Mouse (Mus musculus) midbrain, embryonic 11.5 days (tissue): Measurements from ENCODE around the gene Fiz1. TPM values are rescaled to one million over a fixed set of nuclear protein-coding genes. Genes with fewer than 3 reads are reported as not detected.
"Not testable (repeated sequence)": the region's sequence is repeated elsewhere in the genome, so short reads cannot be mapped to it uniquely, and the experiment has no call there.

Experiments used
- ATAC-seq: fragments of 200-750 bp; cut with Nextera tagmentation; 2 replicates; pipeline ENCODE4 v1.8.0; 2017; ENCODE audit warnings: moderate TSS enrichment, moderate library complexity; ENCODE audit not compliant: low FRiP score
- DNase-seq: peaks from one replicate; pipeline ENCODE4 v3.0.0; 2015; ENCODE audit warnings: low spot score; ENCODE audit errors: missing footprints
- H3K27ac ChIP-seq: fragments of 300-500 bp; sonication (generic); 2 replicates; pipeline ENCODE4 v1.5.1; 2014; ENCODE audit warnings: low read depth, low read length
- H3K27me3 ChIP-seq: fragments of 300-500 bp; sonication (generic); 2 replicates; pipeline ENCODE4 v1.6.1; 2014; ENCODE audit warnings: mild to moderate bottlenecking, low read length, moderate library complexity, mixed read lengths; ENCODE audit not compliant: control insufficient read depth, insufficient read depth
- H3K36me3 ChIP-seq: fragments of 300-500 bp; sonication (generic); 2 replicates; pipeline ENCODE4 v1.6.1; 2014; ENCODE audit warnings: mild to moderate bottlenecking, low read length, moderate library complexity, mixed read lengths; ENCODE audit not compliant: control insufficient read depth, insufficient read depth
- H3K4me1 ChIP-seq: fragments of 300-500 bp; sonication (generic); 2 replicates; pipeline ENCODE4 v1.6.1; 2014; ENCODE audit warnings: low read length; ENCODE audit not compliant: control insufficient read depth, insufficient read depth
- H3K4me2 ChIP-seq: fragments of 300-500 bp; sonication (generic); 2 replicates; pipeline ENCODE4 v1.6.1; 2014; ENCODE audit warnings: mild to moderate bottlenecking, moderate library complexity
- H3K4me3 ChIP-seq: fragments of 300-500 bp; sonication (generic); 2 replicates; pipeline ENCODE4 v1.5.1; 2014; ENCODE audit warnings: low read depth, low read length
- H3K9ac ChIP-seq: fragments of 300-500 bp; sonication (generic); 2 replicates; pipeline ENCODE4 v1.6.1; 2014; ENCODE audit warnings: low read length
- H3K9me3 ChIP-seq: fragments of 300-500 bp; sonication (generic); 2 replicates; pipeline ENCODE4 v1.6.1; 2016; ENCODE audit warnings: low read length; ENCODE audit not compliant: control insufficient read depth
- WGBS: fragments of 180-500 bp; shearing (Covaris S2); extraction: QIAGEN DNeasy Blood & Tissue Kit; methylation state at CpG from one replicate; pipeline ENCODE4 v1.1.7; 2014; 5-methylcytosine and 5-hydroxymethylcytosine counted together
- polyA plus RNA-seq: library from polyadenylated mRNA; unstranded; fragments of >200 nt; fragmentation: Nextera tagmentation; extraction: Ambion mirVana; gene quantifications from 2 replicates; pipeline ENCODE4 v1.2.1, GENCODE M21; 2014

The Fiz1 gene
- polyA plus RNA-seq, 1 experiment from 2014 or later: 49.4 TPM

- DNase-seq (peak; percentile 75), ATAC-seq (0 out of 2 replicates have a peak, but pooled peaks have one; percentile 12)
- no peaks in the 10 kb centered on the region for H3K27me3 ChIP-seq
- H3K4me3 ChIP-seq: no peak overlapping the region
- no peak overlapping the region for H3K4me2 ChIP-seq
- H3K9me3 ChIP-seq: peaks cover 28% of the 10 kb centered on the region
- no peak overlapping the region for H3K9ac ChIP-seq
- WGBS: 82% methylated on average over 63 of the region's 63 CpGs
- no peak overlapping the region for H3K27ac ChIP-seq
- peaks cover 64% of the 10 kb centered on the region for H3K36me3 ChIP-seq
- H3K4me1 ChIP-seq: no peaks in the 10 kb centered on the region
These were observed 16.2 kb upstream of the Fiz1 start for GRCm38 (mm10) chr7:5030554-5031275.

GRCm38 (mm10) chr7:5029946-5030345, 15.4 kb upstream of the Fiz1 start:
- Histone ChIP-seq H3K36me3 (peaks cover 62% of the 10 kb centered on the region), H3K4me1 (no peaks in the 10 kb centered on the region), H3K4me3 (no peak overlapping the region), H3K27me3 (no peaks in the 10 kb centered on the region), H3K27ac (no peak overlapping the region), H3K4me2 (no peak overlapping the region), H3K9me3 (peaks cover 28% of the 10 kb centered on the region), H3K9ac (no peak overlapping the region)
- WGBS: 95% methylated on average over 21 of the region's 21 CpGs
- no peak for ATAC-seq
- DNase-seq: no peak

- ATAC-seq (0 out of 2 replicates have a peak, but pooled peaks have one; percentile 7), DNase-seq (no peak)
- peaks cover 28% of the 10 kb centered on the region for H3K9me3 ChIP-seq
- H3K4me1 ChIP-seq: no peaks in the 10 kb centered on the region
- 95% methylated on average over 22 of the region's 22 CpGs for WGBS
- no peak overlapping the region for H3K9ac ChIP-seq
- H3K36me3 ChIP-seq: peaks cover 59% of the 10 kb centered on the region
- H3K27ac ChIP-seq: no peak overlapping the region
- H3K4me2 ChIP-seq: no peak overlapping the region
- no peaks in the 10 kb centered on the region for H3K27me3 ChIP-seq
- no peak overlapping the region for H3K4me3 ChIP-seq
These were observed 15.0 kb upstream of the Fiz1 start for GRCm38 (mm10) chr7:5029543-5029942.

- ATAC-seq (no peak), DNase-seq (peak; percentile 82)
- Histone ChIP-seq H3K4me3 (peak overlapping the region; percentile 87), H3K27me3 (no peaks in the 10 kb centered on the region), H3K4me1 (peaks cover 8% of the 10 kb centered on the region; the same call in 1 of the 2 replicates), H3K36me3 (no peaks in the 10 kb centered on the region; the same call in 1 of the 2 replicates), H3K4me2 (peak overlapping the region; percentile 83), H3K9ac (peak overlapping the region; percentile 98), H3K27ac (no peak overlapping the region), H3K9me3 (no peaks in the 10 kb centered on the region)
- 46% methylated on average over 5 of the region's 5 CpGs for WGBS
These were observed 6.7 kb upstream of the Fiz1 start for GRCm38 (mm10) chr7:5021197-5021596.

GRCm38 (mm10) chr7:5020685-5021084, 6.2 kb upstream of the Fiz1 start:
- peak; percentile 5; the same call in 1 of the 2 replicates for ATAC-seq
- peak overlapping the region; percentile 83 for H3K4me2 ChIP-seq
- no peaks in the 10 kb centered on the region; the same call in 1 of the 2 replicates for H3K36me3 ChIP-seq
- peaks cover 8% of the 10 kb centered on the region; the same call in 1 of the 2 replicates for H3K4me1 ChIP-seq
- H3K27ac ChIP-seq: peak overlapping the region; percentile 85
- WGBS: 0% methylated on average over 15 of the region's 15 CpGs
- DNase-seq: no peak
- no peaks in the 10 kb centered on the region for H3K9me3 ChIP-seq
- no peaks in the 10 kb centered on the region for H3K27me3 ChIP-seq
- H3K9ac ChIP-seq: peak overlapping the region; percentile 98
- peak overlapping the region; percentile 87 for H3K4me3 ChIP-seq

GRCm38 (mm10) chr7:5020000-5020681, 5.6 kb upstream of the Fiz1 start, which contains the start of the genes Zfp865 and Ccdc106:
TSS of gene Zfp865 (plus strand) at chr7:5020376.
TSS of gene Ccdc106 (plus strand) at chr7:5020553.
- Histone ChIP-seq H3K9ac (peak within 1 kb of the TSS; percentile 98), H3K4me2 (peak within 1 kb of the TSS; percentile 83), H3K36me3 (no peaks in the 10 kb centered on the region; the same call in 1 of the 2 replicates), H3K4me3 (peak within 1 kb of the TSS; percentile 87), H3K9me3 (no peaks in the 10 kb centered on the region), H3K27ac (peak within 1 kb of the TSS; percentile 85), H3K4me1 (peaks cover 8% of the 10 kb centered on the region; the same call in 1 of the 2 replicates), H3K27me3 (no peaks in the 10 kb centered on the region)
- peak; percentile 100 for DNase-seq
- under 1% methylated on average over 49 of the region's 49 CpGs for WGBS
- peak; percentile 89 for ATAC-seq

- peak overlapping the region; percentile 83 for H3K4me2 ChIP-seq
- H3K4me3 ChIP-seq: peak overlapping the region; percentile 87
- H3K9me3 ChIP-seq, H3K4me1 ChIP-seq, H3K36me3 ChIP-seq, H3K27me3 ChIP-seq, ATAC-seq: not testable (repeated sequence)
- peak overlapping the region; percentile 60; the same call in 1 of the 2 replicates for H3K27ac ChIP-seq
- DNase-seq: peak; percentile 79
- 37% methylated on average over 8 of the region's 8 CpGs for WGBS
- H3K9ac ChIP-seq: peak overlapping the region; percentile 98; the same call in 1 of the 2 replicates
These were observed 5.1 kb upstream of the Fiz1 start for GRCm38 (mm10) chr7:5019576-5019975.

GRCm38 (mm10) chr7:5017931-5018330, 3.4 kb upstream of the Fiz1 start:
- Histone ChIP-seq H3K4me3 (no peak overlapping the region), H3K27ac (no peak overlapping the region), H3K9ac (no peak overlapping the region), H3K27me3 (no peaks in the 10 kb centered on the region), H3K36me3 (no peaks in the 10 kb centered on the region; the same call in 1 of the 2 replicates), H3K9me3 (no peaks in the 10 kb centered on the region), H3K4me1 (peaks cover 8% of the 10 kb centered on the region; the same call in 1 of the 2 replicates), H3K4me2 (no peak overlapping the region)
- WGBS: 95% methylated on average over 21 of the region's 21 CpGs
- DNase-seq (no peak), ATAC-seq (no peak)

- Histone ChIP-seq H3K4me1 (peaks cover 8% of the 10 kb centered on the region; the same call in 1 of the 2 replicates), H3K27ac (no peak overlapping the region), H3K9ac (no peak overlapping the region), H3K36me3 (peaks cover 4% of the 10 kb centered on the region; the same call in 1 of the 2 replicates), H3K9me3 (no peaks in the 10 kb centered on the region), H3K4me3 (no peak overlapping the region), H3K4me2 (no peak overlapping the region), H3K27me3 (no peaks in the 10 kb centered on the region)
- 90% methylated on average over 16 of the region's 16 CpGs for WGBS
- DNase-seq: no peak
- no peak for ATAC-seq
These were observed 2.9 kb upstream of the Fiz1 start for GRCm38 (mm10) chr7:5017352-5017751.
